Mouse (Mus musculus): Measurements from ENCODE around the gene Cdk14.

DNA sequence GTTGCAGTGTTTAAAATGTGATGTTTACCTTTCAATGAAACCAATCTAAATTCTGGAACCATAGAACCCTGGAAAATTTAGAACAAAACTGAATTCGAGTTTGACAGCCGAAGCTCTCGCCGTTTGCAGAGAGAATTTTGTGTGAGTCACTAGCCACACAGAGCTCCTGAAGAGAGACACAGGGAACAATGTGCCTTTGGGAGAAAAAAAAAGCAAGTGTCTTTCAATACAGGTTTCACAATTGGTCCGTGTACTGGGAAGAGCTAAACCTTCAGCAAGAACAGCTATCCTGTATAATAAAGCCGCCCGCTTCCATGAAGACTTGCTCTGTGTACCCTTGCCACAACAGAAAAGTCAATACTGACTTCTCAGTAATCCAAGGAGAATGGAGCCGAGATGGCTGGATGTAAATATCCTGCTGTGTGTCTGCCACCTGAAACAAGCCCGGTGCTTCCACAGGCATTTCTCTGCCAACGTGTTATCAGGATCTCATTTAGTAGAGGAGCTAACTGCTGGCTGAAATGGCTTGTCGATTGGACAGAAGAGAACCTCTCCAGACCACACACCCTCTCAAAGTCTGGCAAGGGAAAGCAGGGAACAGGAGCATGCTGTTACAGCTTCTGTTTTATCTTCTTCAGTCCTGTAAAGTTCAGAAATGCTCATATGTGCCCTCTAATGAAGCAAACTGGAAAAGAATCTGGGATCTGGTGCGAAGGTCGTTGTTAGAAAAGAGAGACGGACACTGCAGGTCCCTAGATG lies 159.0 kb downstream of the Cdk14 start:
- no peak for TF ChIP-seq CHD2 (IDR thresholded peaks at IDR 0.05; ENCODE audit: low read depth, low read length)
- TF ChIP-seq MAFK (IDR thresholded peaks at IDR 0.05; ENCODE audit: insufficient read depth, low read depth, low read length): no peak

Data from ES-E14 (cell line).